Mouse (Mus musculus): ENCODE measurements around the gene Dpf2. TPM values are rescaled to one million over a fixed set of nuclear protein-coding genes. Genes with fewer than 3 reads are reported as not detected.
A peak's percentile ranks its signal among the peaks of the same experiment; 100 is the strongest.

The Dpf2 gene
- total and polyA plus RNA-seq, 3 experiments: 68.8 to 196 (median 126) TPM

DNA sequence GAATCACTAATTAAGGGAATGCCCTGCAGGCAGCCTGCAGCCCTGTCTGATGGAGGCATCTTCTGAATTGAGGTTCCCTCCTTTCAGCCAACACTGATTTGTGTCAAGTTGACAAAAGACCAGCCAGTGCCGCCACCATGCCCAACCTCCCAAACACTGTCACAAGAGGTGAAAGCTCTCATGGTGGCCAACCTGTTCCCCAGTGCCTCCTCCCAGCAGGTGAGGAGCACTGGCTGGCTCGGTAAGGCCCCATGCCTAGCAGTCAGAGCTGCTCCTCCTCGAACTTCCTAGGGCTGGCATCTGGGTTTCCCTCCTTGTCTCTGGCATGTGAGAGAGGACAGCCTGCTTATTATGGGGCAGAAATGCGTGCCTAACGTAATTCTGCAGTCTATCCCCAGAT is 26.9 kb upstream of the Dpf2 start:
- TF ChIP-seq TAL1 (conservative IDR thresholded peaks at IDR 0.05; ENCODE audit: low read depth, low read length) (no peak), GATA2 (IDR thresholded peaks at IDR 0.05; ENCODE audit: borderline replicate concordance, low read depth, low read length) (no peak), POLR2AphosphoS5 (IDR thresholded peaks at IDR 0.05; ENCODE audit: insufficient replicate concordance, low read depth, low read length) (no peak), CTCF (IDR thresholded peaks at IDR 0.05; ENCODE audit: low read depth, low read length) (no peak), GATA1 (IDR thresholded peaks at IDR 0.05; ENCODE audit: borderline replicate concordance, low read length) (no peak)
- Histone ChIP-seq H3K9me3 (replicated peaks) (no peaks in the 10 kb centered on the region), H3K4me1 (ENCODE audit: insufficient read depth, low read depth, low read length) (peaks cover 26% of the 10 kb centered on the region), H3K27me3 (ENCODE audit: insufficient read depth, low read length) (peaks cover 8% of the 10 kb centered on the region), H3K4me3 (ENCODE audit: low read depth, low read length) (no peak overlapping the region), H3K36me3 (replicated peaks) (peaks cover 72% of the 10 kb centered on the region)
- DNase-seq (ENCODE audit: low spot score) (no peak), ATAC-seq (ENCODE audit: extremely low read depth, insufficient number of reproducible peaks, low FRiP score, poor library complexity, severe bottlenecking) (no peak)

DNA sequence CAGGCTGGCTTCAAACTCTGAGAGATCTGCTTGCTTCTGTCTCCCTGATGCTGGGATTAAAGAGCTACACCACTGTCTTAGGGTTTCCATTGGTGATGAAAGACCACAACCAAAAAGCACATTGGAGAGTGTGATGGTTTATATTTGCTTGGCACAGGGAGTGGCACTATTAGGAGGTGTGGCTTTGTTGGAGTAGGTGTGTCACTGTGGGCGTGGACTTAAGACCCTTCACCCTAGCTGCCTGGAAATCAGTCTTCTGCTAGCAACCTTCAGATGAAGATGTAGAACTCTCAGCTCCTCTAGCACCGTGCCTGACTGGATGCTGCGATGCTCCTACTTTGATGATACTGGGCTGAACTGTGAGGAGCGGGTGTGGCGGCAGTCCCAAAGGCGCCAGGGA is 25.7 kb upstream of the Dpf2 start:
- TF ChIP-seq POLR2AphosphoS5 (IDR thresholded peaks at IDR 0.05; ENCODE audit: insufficient replicate concordance, low read depth, low read length) (no peak), TAL1 (conservative IDR thresholded peaks at IDR 0.05; ENCODE audit: low read depth, low read length) (no peak), CTCF (IDR thresholded peaks at IDR 0.05; ENCODE audit: low read depth, low read length) (no peak), GATA2 (IDR thresholded peaks at IDR 0.05; ENCODE audit: borderline replicate concordance, low read depth, low read length) (no peak), GATA1 (IDR thresholded peaks at IDR 0.05; ENCODE audit: borderline replicate concordance, low read length) (no peak)
- peaks cover 24% of the 10 kb centered on the region for H3K4me1 ChIP-seq (ENCODE audit: insufficient read depth, low read depth, low read length)
- no peak for ATAC-seq (ENCODE audit: extremely low read depth, insufficient number of reproducible peaks, low FRiP score, poor library complexity, severe bottlenecking)

DNA sequence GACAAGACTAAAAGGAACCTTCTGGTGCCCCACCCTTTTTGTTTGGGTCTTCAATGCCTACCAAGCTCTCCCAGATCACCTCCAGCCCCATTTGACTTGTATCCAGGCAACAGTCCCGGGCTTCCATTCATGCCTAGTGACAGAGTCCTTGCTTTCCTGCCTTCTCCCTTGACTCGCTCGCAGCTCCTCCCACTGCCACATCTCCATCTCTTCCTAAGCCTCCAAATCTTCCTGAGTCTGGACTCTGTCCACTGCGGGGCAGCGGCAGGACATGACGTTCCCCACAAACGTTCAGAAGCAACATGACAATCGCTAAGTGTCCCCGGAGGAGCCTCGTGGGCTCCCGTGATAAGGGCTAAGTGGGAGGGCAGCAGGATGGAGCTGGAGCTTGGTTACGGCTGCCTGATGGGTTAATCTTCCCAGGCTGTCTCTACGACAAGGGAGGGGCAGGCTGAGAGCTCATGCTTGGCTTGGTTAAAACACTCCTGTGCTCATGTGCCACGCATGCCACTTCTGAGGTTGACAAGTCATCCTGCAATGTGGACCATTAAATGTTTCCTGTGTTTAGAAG is 25.1 kb upstream of the Dpf2 start:
- ATAC-seq (ENCODE audit: extremely low read depth, insufficient number of reproducible peaks, low FRiP score, poor library complexity, severe bottlenecking) (no peak), DNase-seq (ENCODE audit: low spot score) (no peak)
- Histone ChIP-seq H3K9me3 (replicated peaks) (no peaks in the 10 kb centered on the region), H3K27me3 (ENCODE audit: insufficient read depth, low read length) (peaks cover 21% of the 10 kb centered on the region), H3K4me3 (ENCODE audit: low read depth, low read length) (no peak overlapping the region), H3K4me1 (ENCODE audit: insufficient read depth, low read depth, low read length) (peaks cover 24% of the 10 kb centered on the region), H3K36me3 (replicated peaks) (peaks cover 55% of the 10 kb centered on the region)
- TF ChIP-seq CTCF (IDR thresholded peaks at IDR 0.05; ENCODE audit: low read depth, low read length): no peak
- TF ChIP-seq TAL1 (conservative IDR thresholded peaks at IDR 0.05; ENCODE audit: low read depth, low read length): no peak
- no peak for TF ChIP-seq GATA1 (IDR thresholded peaks at IDR 0.05; ENCODE audit: borderline replicate concordance, low read length)

More for the DNA sequence above, 25.7 kb upstream of the Dpf2 start:
- Histone ChIP-seq H3K27me3 (ENCODE audit: insufficient read depth, low read length) (peaks cover 19% of the 10 kb centered on the region), H3K4me3 (ENCODE audit: low read depth, low read length) (no peak overlapping the region), H3K36me3 (replicated peaks) (peaks cover 60% of the 10 kb centered on the region), H3K9me3 (replicated peaks) (no peaks in the 10 kb centered on the region)
- no peak for DNase-seq (ENCODE audit: low spot score)

DNA sequence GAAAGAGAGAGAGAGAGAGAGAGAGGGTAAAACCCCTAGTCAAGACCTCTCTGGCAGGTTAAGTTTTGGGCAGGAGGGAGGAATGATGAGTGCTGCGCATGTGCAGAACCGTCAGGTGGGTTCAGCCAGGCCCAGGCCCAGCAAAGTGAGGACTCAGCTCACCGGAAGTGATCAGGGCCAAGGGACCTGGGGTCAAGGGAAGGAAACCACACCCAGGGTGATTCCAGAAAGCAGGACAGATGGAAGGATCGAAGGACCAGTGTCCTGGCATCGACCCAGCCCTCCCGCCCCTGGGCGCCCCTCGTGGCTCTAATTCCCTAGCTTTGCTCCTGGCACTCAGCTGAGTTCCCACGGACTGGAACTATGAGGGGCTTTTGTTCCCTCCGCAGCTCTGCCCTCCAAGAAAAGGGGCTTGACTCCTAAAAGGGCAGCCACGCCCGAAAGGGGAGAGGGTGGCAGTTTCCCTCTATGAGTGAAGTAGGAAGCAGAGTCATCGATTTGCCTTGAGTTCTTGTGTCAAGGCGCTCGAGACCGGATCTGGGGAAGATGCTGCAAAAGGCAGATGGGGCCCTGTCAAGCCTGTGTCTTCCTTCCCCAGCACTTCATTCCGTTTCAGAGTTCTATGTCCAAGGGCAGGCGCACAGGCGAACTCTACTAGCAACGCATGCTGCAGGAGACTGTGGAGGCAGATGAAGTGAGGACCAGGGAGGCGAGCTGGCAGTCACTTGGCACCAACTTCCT is 24.5 kb upstream of the Dpf2 start:
- peaks cover 48% of the 10 kb centered on the region for H3K36me3 ChIP-seq (replicated peaks)
- no peaks in the 10 kb centered on the region for H3K9me3 ChIP-seq (replicated peaks)
- H3K4me1 ChIP-seq (ENCODE audit: insufficient read depth, low read depth, low read length): peaks cover 24% of the 10 kb centered on the region
- DNase-seq (ENCODE audit: low spot score) (no peak), ATAC-seq (ENCODE audit: extremely low read depth, insufficient number of reproducible peaks, low FRiP score, poor library complexity, severe bottlenecking) (no peak)
- TF ChIP-seq GATA1 (IDR thresholded peaks at IDR 0.05; ENCODE audit: borderline replicate concordance, low read length) (no peak), POLR2AphosphoS5 (IDR thresholded peaks at IDR 0.05; ENCODE audit: insufficient replicate concordance, low read depth, low read length) (0 out of 2 replicates have a peak, but pooled peaks have one; percentile 18)
- H3K27me3 ChIP-seq (ENCODE audit: insufficient read depth, low read length): peaks cover 24% of the 10 kb centered on the region
- H3K4me3 ChIP-seq (ENCODE audit: low read depth, low read length): no peak overlapping the region

DNA sequence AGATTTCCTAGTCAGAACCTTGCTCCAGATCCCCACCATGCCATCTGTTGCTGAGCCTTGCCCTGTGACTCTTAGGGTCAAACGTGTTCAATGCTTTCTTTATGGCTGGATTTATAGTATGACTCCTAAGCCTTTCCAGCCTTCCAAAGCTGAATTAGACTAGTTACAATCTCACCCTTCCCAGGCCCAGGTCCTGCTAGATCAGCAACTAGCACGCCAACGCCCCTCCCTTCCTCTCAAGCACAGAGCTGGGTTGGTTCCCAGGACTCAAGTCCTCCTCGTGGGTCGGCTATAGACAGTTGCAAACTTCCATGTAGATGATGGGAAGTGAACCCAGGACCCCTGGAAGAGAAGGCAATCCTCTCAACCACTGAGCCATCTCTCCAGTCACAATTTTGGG is 22.9 kb upstream of the Dpf2 start:
- ATAC-seq (ENCODE audit: extremely low read depth, insufficient number of reproducible peaks, low FRiP score, poor library complexity, severe bottlenecking): no peak
- TF ChIP-seq CTCF (IDR thresholded peaks at IDR 0.05; ENCODE audit: low read depth, low read length) (no peak), TAL1 (conservative IDR thresholded peaks at IDR 0.05; ENCODE audit: low read depth, low read length) (no peak), POLR2AphosphoS5 (IDR thresholded peaks at IDR 0.05; ENCODE audit: insufficient replicate concordance, low read depth, low read length) (no peak), GATA1 (IDR thresholded peaks at IDR 0.05; ENCODE audit: borderline replicate concordance, low read length) (no peak), GATA2 (IDR thresholded peaks at IDR 0.05; ENCODE audit: borderline replicate concordance, low read depth, low read length) (no peak)
- Histone ChIP-seq H3K4me1 (ENCODE audit: insufficient read depth, low read depth, low read length) (peaks cover 24% of the 10 kb centered on the region), H3K4me3 (ENCODE audit: low read depth, low read length) (no peak overlapping the region), H3K36me3 (replicated peaks) (peaks cover 33% of the 10 kb centered on the region), H3K9me3 (replicated peaks) (no peaks in the 10 kb centered on the region), H3K27me3 (ENCODE audit: insufficient read depth, low read length) (peaks cover 34% of the 10 kb centered on the region)
- no peak for DNase-seq (ENCODE audit: low spot score)

DNA sequence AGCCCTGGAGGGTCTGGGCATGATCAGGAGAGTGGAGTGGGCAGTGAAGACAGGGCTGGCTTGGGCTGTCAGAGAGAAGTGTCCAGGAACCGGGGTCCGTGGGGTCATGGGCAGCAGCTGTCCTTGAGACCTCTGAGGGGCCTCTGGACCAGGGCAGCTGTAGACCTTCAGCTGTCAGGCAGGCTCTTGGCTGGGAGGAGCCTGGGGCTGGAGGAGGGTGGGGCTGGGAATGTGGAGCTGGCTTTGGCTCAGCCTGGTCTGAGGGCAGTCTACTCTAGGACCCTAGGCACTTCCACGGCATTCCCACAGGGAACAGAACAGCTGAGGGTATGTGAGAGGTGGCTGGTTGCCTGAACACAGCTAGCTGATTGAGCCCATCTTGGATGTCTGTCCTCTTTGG is 22.5 kb upstream of the Dpf2 start:
- ATAC-seq (ENCODE audit: extremely low read depth, insufficient number of reproducible peaks, low FRiP score, poor library complexity, severe bottlenecking): no peak
- peaks cover 26% of the 10 kb centered on the region for H3K4me1 ChIP-seq (ENCODE audit: insufficient read depth, low read depth, low read length)

More for the DNA sequence above, 22.5 kb upstream of the Dpf2 start:
- Histone ChIP-seq H3K36me3 (replicated peaks) (peaks cover 28% of the 10 kb centered on the region), H3K27me3 (ENCODE audit: insufficient read depth, low read length) (peaks cover 34% of the 10 kb centered on the region), H3K4me3 (ENCODE audit: low read depth, low read length) (no peak overlapping the region), H3K9me3 (replicated peaks) (no peaks in the 10 kb centered on the region)
- DNase-seq (ENCODE audit: low spot score): no peak
- TF ChIP-seq GATA2 (IDR thresholded peaks at IDR 0.05; ENCODE audit: borderline replicate concordance, low read depth, low read length): no peak

Measured in G1E (cell line).